Mouse (Mus musculus) liver, embryonic 16.5 days (tissue): ENCODE measurements around the gene Bri3. TPM values are rescaled to one million over a fixed set of nuclear protein-coding genes. Genes with fewer than 3 reads are reported as not detected.

Experiments
- ATAC-seq: fragments of 200-750 bp; cut with Nextera tagmentation; 2 replicates; pipeline ENCODE4 v1.8.0; 2017; ENCODE audit warnings: low read depth, mild to moderate bottlenecking, moderate number of reproducible peaks, moderate library complexity
- H3K27ac ChIP-seq: fragments of 300-500 bp; sonication (generic); 2 replicates; pipeline ENCODE4 v1.5.1; 2014; ENCODE audit warnings: mild to moderate bottlenecking, low read length
- H3K27me3 ChIP-seq: fragments of 300-500 bp; sonication (generic); 2 replicates; pipeline ENCODE4 v1.6.1; 2014; ENCODE audit warnings: low read depth, low read length, mixed read lengths; ENCODE audit not compliant: control insufficient read depth, insufficient read depth
- H3K36me3 ChIP-seq: fragments of 300-500 bp; sonication (generic); 2 replicates; pipeline ENCODE4 v1.6.1; 2014; ENCODE audit warnings: mild to moderate bottlenecking; ENCODE audit not compliant: control insufficient read depth, insufficient read depth
- H3K4me1 ChIP-seq: fragments of 300-500 bp; sonication (generic); 2 replicates; pipeline ENCODE4 v1.6.1; 2014; ENCODE audit warnings: low read depth, low read length, mixed read lengths; ENCODE audit not compliant: control insufficient read depth
- H3K4me2 ChIP-seq: fragments of 300-500 bp; sonication (generic); 2 replicates; pipeline ENCODE4 v1.6.1; 2014; ENCODE audit warnings: low read depth, low read length, mixed read lengths
- H3K4me3 ChIP-seq: fragments of 300-500 bp; sonication (generic); 2 replicates; pipeline ENCODE4 v1.5.1; 2014; ENCODE audit warnings: low read depth, mild to moderate bottlenecking, low read length
- H3K9ac ChIP-seq: fragments of 300-500 bp; sonication (generic); 2 replicates; pipeline ENCODE4 v1.6.1; 2014; ENCODE audit warnings: low read depth, low read length
- H3K9me3 ChIP-seq: fragments of 300-500 bp; sonication (generic); replicated peaks from 2 replicates; pipeline ENCODE4 v1.6.1; 2016; ENCODE audit warnings: low read length; ENCODE audit not compliant: control insufficient read depth
- WGBS: fragments of 180-500 bp; shearing (Covaris S2); extraction: QIAGEN DNeasy Blood & Tissue Kit; methylation state at CpG from one replicate; pipeline ENCODE4 v1.1.7; 2014; ENCODE audit not compliant: insufficient replicate concordance; 5-methylcytosine and 5-hydroxymethylcytosine counted together
- polyA plus RNA-seq: library from polyadenylated mRNA; unstranded; fragments of >200 nt; fragmentation: Nextera tagmentation; extraction: Ambion mirVana; gene quantifications from 2 replicates; pipeline ENCODE4 v1.2.1, GENCODE M21; 2015

Gene Bri3
- polyA plus RNA-seq, 1 experiment from 2014 or later: 21.8 TPM

- WGBS: 69% methylated on average over 11 of the region's 11 CpGs
- ATAC-seq: no peak
- H3K4me1 ChIP-seq: no peaks in the 10 kb centered on the region
- no peaks in the 10 kb centered on the region for H3K36me3 ChIP-seq
- no peak overlapping the region for H3K4me2 ChIP-seq
- H3K27me3 ChIP-seq: no peaks in the 10 kb centered on the region
- H3K9me3 ChIP-seq: no peaks in the 10 kb centered on the region
- H3K27ac ChIP-seq: no peak overlapping the region
- H3K9ac ChIP-seq: no peak overlapping the region
- H3K4me3 ChIP-seq: no peak overlapping the region
These were observed 162.0 kb downstream of the Bri3 start for GRCm38 (mm10) chr5:144406256-144406655.

GRCm38 (mm10) chr5:144410666-144411065, 166.4 kb downstream of the Bri3 start:
- no peak for ATAC-seq
- no peak overlapping the region for H3K4me3 ChIP-seq
- H3K4me1 ChIP-seq: no peaks in the 10 kb centered on the region
- no peaks in the 10 kb centered on the region for H3K9me3 ChIP-seq
- no peak overlapping the region for H3K27ac ChIP-seq
- WGBS: 69% methylated on average over 10 of the region's 10 CpGs
- no peak overlapping the region for H3K4me2 ChIP-seq
- no peaks in the 10 kb centered on the region for H3K27me3 ChIP-seq
- no peak overlapping the region for H3K9ac ChIP-seq
- H3K36me3 ChIP-seq: no peaks in the 10 kb centered on the region

DNA sequence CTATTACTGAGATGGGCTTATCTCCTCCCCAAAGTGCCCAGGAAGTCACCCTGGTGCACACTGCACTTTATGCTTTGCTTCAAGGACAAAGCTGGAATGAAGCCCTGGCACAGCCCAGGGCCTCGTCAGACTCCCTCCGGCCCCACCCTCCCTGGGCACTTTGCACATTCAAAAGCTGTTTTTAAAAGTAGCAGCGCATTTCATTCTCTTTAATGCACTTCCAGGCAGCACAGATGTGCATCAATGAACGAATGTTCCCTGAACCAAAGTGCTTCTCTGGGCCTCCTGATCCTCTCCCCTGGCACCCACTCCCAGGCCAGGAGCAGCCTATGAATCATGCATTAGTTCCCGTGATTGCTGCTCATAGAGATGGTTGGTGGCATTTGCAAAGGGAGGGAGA, 167.5 kb downstream of the Bri3 start:
- Histone ChIP-seq H3K9ac (no peak overlapping the region), H3K9me3 (no peaks in the 10 kb centered on the region), H3K4me1 (no peaks in the 10 kb centered on the region), H3K36me3 (no peaks in the 10 kb centered on the region), H3K4me2 (no peak overlapping the region), H3K27me3 (no peaks in the 10 kb centered on the region), H3K27ac (no peak overlapping the region), H3K4me3 (no peak overlapping the region)
- WGBS: 57% methylated on average over 5 of the region's 5 CpGs
- no peak for ATAC-seq

GRCm38 (mm10) chr5:144412781-144413180, 168.5 kb downstream of the Bri3 start:
- no peak for ATAC-seq

GRCm38 (mm10) chr5:144418456-144418855, 174.2 kb downstream of the Bri3 start:
- no peaks in the 10 kb centered on the region for H3K36me3 ChIP-seq
- H3K4me2 ChIP-seq: no peak overlapping the region
- H3K9me3 ChIP-seq: no peaks in the 10 kb centered on the region; the same call in 1 of the 2 replicates
- no peak overlapping the region for H3K27ac ChIP-seq
- no peaks in the 10 kb centered on the region for H3K27me3 ChIP-seq
- 78% methylated on average over 12 of the region's 12 CpGs for WGBS
- no peak for ATAC-seq
- no peak overlapping the region for H3K9ac ChIP-seq
- no peak overlapping the region for H3K4me3 ChIP-seq
- no peaks in the 10 kb centered on the region for H3K4me1 ChIP-seq

More at GRCm38 (mm10) chr5:144412781-144413180, 168.5 kb downstream of the Bri3 start:
- H3K9ac ChIP-seq: no peak overlapping the region
- H3K36me3 ChIP-seq: no peaks in the 10 kb centered on the region
- no peaks in the 10 kb centered on the region for H3K27me3 ChIP-seq
- no peak overlapping the region for H3K4me2 ChIP-seq
- H3K4me3 ChIP-seq: no peak overlapping the region
- WGBS: 59% methylated on average over 4 of the region's 4 CpGs
- H3K27ac ChIP-seq: no peak overlapping the region
- H3K9me3 ChIP-seq: no peaks in the 10 kb centered on the region
- H3K4me1 ChIP-seq: no peaks in the 10 kb centered on the region

GRCm38 (mm10) chr5:144420001-144420400, 175.8 kb downstream of the Bri3 start:
- no peak overlapping the region for H3K9ac ChIP-seq
- H3K27me3 ChIP-seq: no peaks in the 10 kb centered on the region
- H3K36me3 ChIP-seq: no peaks in the 10 kb centered on the region
- H3K4me3 ChIP-seq: no peak overlapping the region
- no peak overlapping the region for H3K4me2 ChIP-seq
- no peak for ATAC-seq
- H3K9me3 ChIP-seq: no peaks in the 10 kb centered on the region; the same call in 1 of the 2 replicates
- no peaks in the 10 kb centered on the region for H3K4me1 ChIP-seq
- no peak overlapping the region for H3K27ac ChIP-seq
- WGBS: 68% methylated on average over 8 of the region's 8 CpGs

- ATAC-seq: no peak
- no peaks in the 10 kb centered on the region for H3K36me3 ChIP-seq
- no peaks in the 10 kb centered on the region for H3K9me3 ChIP-seq
- H3K27ac ChIP-seq: no peak overlapping the region
- no peak overlapping the region for H3K4me3 ChIP-seq
- no peaks in the 10 kb centered on the region for H3K27me3 ChIP-seq
- WGBS: 57% methylated on average over 3 of the region's 3 CpGs
- no peaks in the 10 kb centered on the region for H3K4me1 ChIP-seq
- no peak overlapping the region for H3K9ac ChIP-seq
- no peak overlapping the region for H3K4me2 ChIP-seq
These were observed 182.5 kb downstream of the Bri3 start for GRCm38 (mm10) chr5:144426697-144427096.

GRCm38 (mm10) chr5:144427861-144428260, 183.6 kb downstream of the Bri3 start:
- Histone ChIP-seq H3K9me3 (no peaks in the 10 kb centered on the region), H3K4me2 (no peak overlapping the region), H3K36me3 (no peaks in the 10 kb centered on the region), H3K9ac (no peak overlapping the region), H3K27me3 (no peaks in the 10 kb centered on the region), H3K4me3 (no peak overlapping the region), H3K27ac (no peak overlapping the region), H3K4me1 (no peaks in the 10 kb centered on the region)
- ATAC-seq: no peak
- WGBS: 61% methylated on average over 9 of the region's 9 CpGs

DNA sequence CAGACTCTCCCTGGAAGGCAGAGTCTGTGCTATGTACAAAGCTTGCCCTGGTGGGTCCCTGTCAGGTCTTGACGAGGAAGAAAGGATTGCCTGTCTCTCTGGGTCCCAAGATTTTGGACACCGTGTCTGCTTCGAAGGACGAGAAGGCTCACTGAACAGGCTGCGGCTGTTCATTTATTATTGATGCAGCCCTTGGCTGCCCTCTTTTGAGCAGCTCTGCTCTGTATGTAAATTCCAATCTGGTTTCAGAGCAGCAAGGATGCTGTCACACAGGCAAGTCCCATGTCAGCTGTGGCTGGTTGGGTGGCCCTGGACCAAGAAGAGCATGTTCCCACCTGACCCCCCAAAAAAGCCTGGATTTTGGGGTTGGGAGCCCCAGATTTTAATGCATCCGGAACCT, 187.2 kb downstream of the Bri3 start:
- no peaks in the 10 kb centered on the region for H3K4me1 ChIP-seq
- 66% methylated on average over 6 of the region's 6 CpGs for WGBS
- no peaks in the 10 kb centered on the region for H3K9me3 ChIP-seq

More for the DNA sequence above, 187.2 kb downstream of the Bri3 start:
- Histone ChIP-seq H3K4me3 (no peak overlapping the region), H3K4me2 (no peak overlapping the region), H3K27me3 (no peaks in the 10 kb centered on the region), H3K27ac (no peak overlapping the region), H3K36me3 (no peaks in the 10 kb centered on the region), H3K9ac (no peak overlapping the region)
- ATAC-seq: no peak
